Mouse (Mus musculus): ENCODE results near the gene Cavin2. TPM values are rescaled to one million over a fixed set of nuclear protein-coding genes. Genes with fewer than 3 reads are reported as not detected.

The Cavin2 gene
- polyA plus RNA-seq (2017; shearing (Covaris generic)), result not detected

GRCm38 (mm10) chr1:51288755-51289619 lies at the start of gene Cavin2:
Gene Cavin2, plus strand, starts transcription at chr1:51289126.

Other genes starting within 250 kb of the Cavin2 start
- gene Nabp1, start 189.3 kb downstream of the Cavin2 start, polyA plus RNA-seq (2017; shearing (Covaris generic)), result 133 TPM